Mouse (Mus musculus): ENCODE data around the gene Snrnp25.
A peak's percentile ranks its signal among the peaks of the same experiment; 100 is the strongest.

DNA sequence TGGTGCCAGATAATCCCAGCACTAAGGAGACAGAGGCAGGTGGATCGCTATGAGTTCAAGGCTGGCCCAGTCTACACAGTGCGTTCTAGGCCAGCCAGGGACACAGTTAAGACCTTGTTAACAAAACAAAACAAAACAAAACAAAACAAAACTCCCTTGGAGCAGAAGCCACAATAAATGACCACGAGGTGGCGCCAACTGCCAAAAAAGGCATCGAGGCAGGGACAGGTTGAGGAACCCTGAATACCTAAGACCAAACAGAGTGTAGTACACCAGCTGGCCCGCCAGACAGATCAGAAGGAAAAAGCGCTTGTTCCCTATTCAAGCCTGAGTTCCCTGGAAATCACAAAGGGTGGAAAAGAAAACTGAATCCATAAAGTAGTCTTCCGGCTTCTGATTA, 11.6 kb downstream of the Snrnp25 start:
- TF ChIP-seq POLR2A (IDR thresholded peaks at IDR 0.05; ENCODE audit: insufficient read depth, low read length) (no peak), CTCF (IDR thresholded peaks at IDR 0.05; ENCODE audit: low read depth, low read length) (peak; percentile 77), EP300 (IDR thresholded peaks at IDR 0.05; ENCODE audit: insufficient read depth, low read depth, low read length) (no peak)

Data from ES-Bruce4 (cell line).